Mouse (Mus musculus) retina, embryonic 14.5 days (tissue): ENCODE results near the gene Pdcd10.
A peak's percentile ranks its signal among the peaks of the same experiment; 100 is the strongest.

ENCODE experiments used
- DNase-seq: peaks from one replicate; pipeline ENCODE4 v3.0.0-alpha.2; 2015; ENCODE audit warnings: low spot score

Gene Pdcd10

DNA sequence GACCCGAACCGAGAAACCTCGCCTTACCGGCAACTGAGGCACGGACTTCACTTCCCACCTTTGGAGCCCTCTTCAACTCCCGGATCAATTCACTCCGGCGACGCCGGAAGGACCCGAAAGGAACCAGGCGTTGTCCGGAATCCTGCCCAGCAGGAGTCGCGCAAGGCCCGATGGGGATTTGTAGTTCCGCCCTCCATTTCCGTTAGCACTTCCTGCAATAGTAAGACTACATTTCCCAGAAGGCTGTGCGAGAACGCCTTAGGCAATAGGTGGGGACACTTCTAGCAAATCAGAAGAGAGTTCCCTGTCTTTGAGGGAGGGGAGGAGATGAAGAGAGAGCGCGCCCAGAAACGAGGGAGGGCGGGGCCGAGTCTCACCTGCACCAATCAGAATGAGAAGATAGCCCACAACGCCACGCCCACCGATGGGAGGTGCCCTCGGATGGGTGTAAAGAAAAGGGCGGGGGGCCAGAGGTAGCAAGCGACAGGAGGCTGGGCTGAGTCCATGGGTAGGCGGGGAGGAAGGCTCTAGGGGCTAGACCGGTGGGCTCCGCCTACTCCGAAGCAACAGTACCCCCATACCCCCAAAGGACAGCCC is at the start of gene Pdcd10:
Pdcd10 (minus strand) TSS at position 162 of the 597 bp plus-strand sequence.
- DNase-seq: peak; percentile 100

DNA sequence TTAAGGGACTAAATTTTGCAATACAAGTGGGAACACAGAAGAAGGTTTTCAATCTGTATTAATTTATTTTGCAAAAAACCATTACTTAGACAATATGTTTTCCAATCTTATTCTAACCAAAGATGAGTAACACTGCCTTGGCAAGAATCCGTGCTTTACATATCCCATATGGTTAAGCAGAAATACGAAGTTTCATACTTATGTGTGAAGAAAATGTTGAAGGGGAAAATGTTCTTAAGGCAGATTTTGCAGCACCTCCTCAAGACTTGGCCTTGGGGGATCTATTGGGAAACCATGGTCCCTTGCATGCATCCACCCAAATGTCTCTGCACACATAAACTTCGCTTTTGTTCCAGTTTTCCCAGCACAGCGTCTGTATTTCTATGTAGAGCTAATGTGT is 28.2 kb upstream of the Pdcd10 start:
- DNase-seq: no peak

DNA sequence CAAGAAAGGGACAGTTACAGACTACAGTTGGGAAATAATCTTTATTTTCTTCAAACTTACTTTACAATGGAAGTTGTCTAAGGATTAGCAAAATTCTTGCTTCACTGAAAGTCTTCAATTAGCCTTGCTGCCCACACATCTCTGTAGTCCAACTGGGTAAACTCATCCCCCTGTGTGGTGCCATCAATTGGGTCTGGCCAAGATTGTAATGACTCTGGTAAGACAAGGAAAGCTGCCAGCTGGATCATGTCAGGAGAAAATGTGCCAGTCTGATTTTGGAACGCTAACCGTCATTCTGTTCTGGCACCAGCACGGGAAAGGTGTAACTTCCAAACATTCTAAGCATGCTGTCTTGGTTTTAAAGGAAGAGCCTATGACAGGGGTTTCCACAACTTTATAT is 26.6 kb upstream of the Pdcd10 start:
- DNase-seq: no peak

DNA sequence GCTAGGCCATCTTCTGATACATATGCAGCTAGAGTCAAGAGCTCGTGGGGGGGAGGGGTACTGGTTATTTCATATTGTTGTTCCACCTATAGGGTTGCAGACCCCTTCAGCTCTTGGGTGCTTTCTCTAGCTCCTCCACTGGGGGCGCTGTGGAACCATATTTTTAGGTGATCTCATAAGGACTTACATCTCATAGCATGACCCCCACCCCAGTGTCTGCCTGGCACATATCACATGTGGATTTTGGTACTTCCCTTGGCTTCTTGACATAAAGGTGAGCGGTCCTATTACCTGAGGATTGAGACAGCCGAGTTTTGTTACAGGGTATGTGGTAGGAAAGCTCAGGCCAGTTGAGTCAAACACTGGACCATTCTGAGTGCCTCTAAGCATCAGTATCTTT is 22.7 kb upstream of the Pdcd10 start:
- peak; percentile 32 for DNase-seq

DNA sequence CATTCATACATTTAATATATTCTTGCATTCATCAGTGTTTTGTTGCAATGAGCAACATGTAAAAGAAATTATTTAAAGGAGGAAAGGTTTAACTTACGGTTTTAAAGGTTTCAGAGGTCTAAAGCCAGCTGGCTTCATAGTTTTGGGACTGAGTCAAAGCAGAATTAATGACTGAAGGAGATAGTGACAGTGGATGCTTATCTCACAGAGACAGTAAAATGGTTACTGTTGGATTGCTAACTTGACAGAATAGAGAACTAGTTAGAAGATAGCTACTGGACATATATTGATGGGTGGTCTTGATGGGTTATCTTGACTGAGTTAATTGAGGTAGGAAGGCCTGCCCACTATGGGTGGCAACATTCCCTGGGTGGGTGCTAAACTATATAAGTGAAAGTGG is 18.9 kb upstream of the Pdcd10 start:
- DNase-seq: no peak

DNA sequence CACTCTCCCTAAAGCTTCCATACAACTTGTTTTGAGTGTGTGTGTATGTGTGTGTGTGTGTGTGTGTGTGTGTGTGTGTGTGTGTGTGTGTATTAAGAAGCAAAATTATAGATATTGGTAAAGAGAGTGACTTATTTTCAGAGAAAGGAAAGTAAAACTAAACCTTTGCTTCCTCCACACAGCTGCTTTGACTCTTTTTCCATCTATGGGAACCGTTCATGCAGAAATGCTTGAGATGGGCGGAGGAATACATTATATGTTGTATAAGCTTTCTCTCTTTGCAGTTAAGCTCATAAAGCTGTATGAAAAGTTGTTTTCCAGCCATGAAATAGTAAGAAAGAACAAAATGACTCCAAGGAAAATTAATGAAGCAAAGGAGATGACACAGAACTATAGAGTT is 17.4 kb upstream of the Pdcd10 start:
- DNase-seq: no peak

DNA sequence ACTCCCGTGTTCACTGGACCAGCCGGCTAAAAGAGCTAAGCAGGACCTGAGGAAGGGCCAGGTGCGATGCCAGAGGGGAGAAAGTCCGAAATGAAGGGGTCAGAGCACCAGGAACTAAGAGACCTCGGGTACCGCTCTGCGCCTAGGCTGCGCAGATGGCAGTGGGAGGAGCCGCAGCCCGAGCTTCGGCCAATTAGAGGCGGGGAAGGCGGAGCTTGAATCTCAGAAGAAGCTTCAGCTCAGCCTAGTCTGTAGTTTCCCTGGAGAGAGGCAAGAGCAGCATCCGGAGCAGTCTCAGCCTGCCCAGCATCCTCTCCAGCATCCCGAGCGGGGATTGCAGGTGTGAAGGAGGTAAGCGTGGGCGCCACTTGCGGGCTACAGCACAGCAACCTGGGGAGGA is 636 bp upstream of the Pdcd10 start, which contains the start of gene Serpini1:
Serpini1 (plus strand) TSS at position 256 of the 400 bp plus-strand sequence.
- peak; percentile 93 for DNase-seq

DNA sequence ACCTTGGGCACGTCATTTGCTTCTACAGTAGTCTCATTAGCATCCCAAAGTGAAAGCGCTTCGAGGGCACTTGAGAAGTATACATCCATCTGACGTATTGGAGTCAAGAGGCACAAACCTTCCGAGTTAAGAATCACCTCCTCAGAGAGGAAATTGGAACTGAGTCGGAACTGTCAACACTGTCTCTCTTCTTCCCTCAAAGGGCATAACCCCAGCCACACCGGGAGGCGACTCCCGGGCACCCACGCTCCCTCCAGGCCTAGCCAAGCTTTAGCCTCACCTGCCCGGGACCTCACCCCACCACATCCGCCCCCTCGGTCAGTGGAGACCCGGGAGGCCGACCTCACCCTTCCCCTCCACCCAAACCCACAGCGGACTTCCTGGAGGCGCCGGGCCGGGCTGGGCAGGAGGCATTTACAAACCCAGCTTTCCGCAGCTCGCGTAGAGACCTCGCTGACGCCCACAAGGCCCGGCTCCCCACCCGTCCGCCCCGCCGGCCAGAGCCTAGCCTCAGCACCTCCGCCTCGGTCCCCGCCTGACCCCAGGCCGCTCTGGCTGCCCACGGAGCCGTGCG is 448 bp downstream of the Pdcd10 start:
- DNase-seq: peak; percentile 43

DNA sequence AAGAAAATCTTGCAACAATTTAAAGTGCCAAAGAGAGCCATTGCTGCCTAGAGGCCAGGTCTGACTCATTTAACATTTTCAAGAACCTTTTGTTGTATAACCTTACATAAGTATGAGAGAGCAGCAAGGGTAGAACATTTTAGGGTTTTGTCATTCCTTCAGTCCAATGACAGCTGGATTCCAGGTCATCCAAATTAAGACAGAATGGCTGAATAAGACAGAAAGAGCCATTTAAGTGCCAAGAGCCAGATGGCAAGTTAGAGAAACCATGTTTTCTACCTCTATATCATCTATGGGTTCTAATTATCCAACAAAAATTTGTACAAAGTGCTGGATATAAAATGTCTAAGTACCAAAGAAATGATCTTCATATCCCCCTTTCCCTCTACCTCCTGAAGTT is 5.4 kb downstream of the Pdcd10 start:
- no peak for DNase-seq

DNA sequence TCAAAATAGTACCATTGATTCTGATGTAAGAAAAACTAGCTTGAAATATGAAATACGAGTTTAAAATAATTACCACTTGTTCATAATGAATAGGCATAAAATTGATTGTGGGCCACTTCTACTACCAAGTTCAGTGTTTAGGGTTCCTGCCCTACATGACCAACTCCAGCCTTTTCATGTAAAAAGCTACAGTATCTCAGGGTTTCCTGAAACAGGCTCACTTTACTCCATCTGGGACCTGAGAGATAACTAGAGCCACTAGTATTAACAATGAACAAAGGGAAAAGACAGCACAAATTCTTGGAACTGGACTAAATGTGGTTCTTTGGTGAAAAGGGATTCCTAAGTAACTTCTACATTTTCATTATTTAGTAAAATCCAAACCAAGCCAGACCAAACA is 12.4 kb downstream of the Pdcd10 start:
- DNase-seq: no peak

DNA sequence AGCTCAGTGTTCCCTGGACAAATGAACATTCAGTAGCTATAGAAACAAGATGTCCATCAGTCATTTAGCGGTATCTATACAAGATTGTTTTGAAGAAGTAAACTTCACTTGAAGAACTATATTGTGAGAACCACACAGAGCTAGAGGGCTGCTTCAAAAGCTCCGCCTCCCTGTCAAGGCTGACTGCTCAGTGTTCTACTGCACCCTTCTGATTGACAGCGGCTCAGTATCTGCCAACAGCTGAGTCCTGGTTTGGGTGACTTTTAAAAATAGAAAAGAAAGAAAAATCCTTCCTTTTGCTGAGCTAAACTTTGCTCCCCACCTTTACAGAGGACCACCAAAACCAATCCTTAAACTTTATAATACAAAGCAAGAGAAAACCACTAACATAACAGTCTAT is 13.8 kb downstream of the Pdcd10 start:
- DNase-seq: no peak

DNA sequence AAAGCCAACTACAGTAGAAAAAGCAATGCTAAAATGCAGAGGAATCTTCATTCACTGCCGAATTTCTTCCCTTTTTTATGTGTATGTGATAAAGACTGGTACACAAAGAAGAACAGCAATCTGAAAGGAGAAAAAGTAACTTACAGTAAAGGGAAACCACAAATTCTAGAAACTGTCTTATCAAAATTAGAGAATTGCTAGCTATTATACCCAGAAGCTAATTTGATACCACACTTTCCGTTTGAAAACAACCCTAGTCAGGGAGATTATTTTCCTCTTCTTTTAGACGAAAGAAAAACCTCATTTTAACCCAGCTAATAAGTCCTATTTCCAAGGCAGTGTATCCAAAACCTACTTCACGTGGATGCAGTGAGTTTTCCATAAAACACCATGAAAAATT is 15.4 kb downstream of the Pdcd10 start:
- DNase-seq: no peak

DNA sequence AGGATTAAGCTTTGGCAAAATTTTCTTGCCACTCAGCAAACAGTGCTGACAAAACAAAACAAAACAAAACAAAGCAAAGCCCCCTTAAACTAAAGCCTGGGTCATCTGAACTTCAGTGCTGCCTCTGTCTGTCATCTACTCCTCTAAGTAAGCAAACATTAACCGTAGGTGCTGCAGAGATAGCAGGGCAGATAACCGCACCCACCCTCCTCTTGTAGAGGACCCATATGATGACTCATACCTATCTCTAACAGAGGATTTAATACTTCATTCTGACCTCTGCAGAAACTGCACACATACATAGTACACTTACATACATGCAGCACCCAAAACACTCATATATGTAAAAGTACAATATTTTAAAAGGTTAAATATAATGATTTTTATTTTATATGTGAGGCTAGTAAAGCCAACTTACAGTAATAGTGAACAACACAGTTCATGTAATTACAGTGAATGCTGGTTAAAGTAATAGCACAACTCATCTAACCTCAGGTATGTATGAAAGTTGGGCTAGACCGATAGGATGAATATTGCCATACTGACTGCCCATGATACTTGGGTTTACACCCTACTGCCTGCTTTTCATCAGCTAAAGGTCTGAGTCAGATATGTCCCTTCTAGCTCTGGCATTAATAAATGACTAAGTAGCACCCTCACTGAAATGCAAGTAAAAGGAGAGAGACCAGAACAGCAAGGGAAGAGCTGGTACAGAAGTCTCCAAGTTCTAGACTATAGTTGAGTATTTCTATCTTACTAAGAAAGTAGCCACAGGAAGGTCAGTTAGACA is 22.4 kb downstream of the Pdcd10 start:
- DNase-seq: no peak

DNA sequence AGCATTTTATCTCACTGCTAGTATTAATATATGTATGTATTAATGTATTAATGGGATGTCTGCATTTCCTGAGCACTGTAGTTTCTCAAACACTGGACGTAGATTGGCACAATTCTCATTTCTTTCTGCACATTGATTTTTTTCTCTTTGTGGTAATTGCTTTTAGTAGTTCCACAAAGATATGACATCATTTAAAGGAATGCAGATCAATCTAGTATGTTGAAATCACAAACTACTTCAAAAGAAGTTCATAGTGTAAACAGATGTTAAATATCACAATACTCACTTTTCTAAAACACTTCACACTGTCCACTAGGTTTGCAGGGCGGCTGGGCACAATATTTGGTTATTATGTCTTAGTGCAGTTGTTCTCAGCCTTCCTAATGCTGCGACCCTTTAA is 25.6 kb downstream of the Pdcd10 start:
- DNase-seq: no peak

DNA sequence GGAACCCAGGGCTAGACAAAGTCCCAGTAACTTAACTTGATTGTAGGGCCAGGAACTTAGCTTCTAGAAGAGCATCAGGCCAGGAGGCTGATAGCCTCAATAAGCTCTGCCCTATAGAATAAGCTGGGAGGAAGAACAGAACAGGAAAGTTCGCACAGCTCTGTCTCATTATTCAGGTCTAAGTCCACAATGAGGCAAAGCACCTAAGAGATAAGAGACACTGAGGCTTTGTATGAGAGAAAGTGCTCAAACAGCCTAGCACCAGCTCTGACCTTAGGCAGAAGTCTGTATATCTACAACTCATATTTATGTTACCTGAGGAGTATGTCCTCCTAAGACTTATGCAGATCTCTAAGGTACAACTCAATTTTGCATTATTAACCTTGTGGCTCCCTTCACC is 34.1 kb downstream of the Pdcd10 start:
- no peak for DNase-seq

DNA sequence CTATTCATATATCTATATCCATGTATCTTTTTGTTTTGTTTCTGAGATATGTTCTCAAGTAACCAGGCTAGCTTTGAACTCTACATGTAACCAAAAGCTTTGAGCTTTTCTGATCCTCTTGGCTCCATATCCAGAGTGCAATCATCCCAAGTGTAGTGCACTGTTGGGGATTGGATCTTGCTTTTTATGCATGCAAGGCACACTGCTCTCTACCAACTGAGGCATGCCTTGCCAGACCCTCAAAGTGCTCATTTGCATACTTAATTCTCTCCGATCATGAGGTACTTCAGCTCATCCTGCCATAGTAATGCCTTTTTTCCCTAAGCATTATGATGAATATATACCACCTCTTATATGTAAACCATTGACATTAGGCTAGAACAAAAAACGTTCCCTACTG is 35.3 kb downstream of the Pdcd10 start:
- no peak for DNase-seq

DNA sequence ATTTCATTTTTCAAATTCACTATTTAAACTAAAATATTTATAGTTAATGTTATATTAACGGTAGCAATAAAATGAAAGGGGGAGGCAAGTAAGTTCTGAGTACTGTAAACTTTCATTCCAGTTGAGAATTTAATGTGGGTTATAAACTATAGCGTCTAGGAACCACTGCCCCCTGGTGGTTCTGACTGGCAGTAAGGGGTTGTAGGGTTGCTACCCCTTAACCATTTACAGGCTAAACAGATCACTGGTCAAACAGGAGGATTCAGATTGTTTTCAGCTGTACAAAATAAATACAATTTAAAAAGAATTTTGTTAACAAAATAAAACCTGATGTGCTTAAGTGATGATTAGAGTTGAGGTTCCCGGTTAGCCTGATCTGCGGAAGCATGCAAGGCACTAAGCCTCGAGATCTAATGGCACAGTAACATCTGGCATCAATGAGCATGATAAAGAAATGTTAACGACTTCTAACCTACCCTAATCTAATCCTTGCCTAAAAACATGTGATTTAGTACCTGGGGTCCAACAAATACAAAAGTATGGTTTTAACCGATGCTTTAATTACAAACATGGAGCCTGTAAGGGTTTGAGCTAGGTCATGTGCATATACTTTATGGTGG is 38.9 kb downstream of the Pdcd10 start:
- DNase-seq: peak; percentile 69

DNA sequence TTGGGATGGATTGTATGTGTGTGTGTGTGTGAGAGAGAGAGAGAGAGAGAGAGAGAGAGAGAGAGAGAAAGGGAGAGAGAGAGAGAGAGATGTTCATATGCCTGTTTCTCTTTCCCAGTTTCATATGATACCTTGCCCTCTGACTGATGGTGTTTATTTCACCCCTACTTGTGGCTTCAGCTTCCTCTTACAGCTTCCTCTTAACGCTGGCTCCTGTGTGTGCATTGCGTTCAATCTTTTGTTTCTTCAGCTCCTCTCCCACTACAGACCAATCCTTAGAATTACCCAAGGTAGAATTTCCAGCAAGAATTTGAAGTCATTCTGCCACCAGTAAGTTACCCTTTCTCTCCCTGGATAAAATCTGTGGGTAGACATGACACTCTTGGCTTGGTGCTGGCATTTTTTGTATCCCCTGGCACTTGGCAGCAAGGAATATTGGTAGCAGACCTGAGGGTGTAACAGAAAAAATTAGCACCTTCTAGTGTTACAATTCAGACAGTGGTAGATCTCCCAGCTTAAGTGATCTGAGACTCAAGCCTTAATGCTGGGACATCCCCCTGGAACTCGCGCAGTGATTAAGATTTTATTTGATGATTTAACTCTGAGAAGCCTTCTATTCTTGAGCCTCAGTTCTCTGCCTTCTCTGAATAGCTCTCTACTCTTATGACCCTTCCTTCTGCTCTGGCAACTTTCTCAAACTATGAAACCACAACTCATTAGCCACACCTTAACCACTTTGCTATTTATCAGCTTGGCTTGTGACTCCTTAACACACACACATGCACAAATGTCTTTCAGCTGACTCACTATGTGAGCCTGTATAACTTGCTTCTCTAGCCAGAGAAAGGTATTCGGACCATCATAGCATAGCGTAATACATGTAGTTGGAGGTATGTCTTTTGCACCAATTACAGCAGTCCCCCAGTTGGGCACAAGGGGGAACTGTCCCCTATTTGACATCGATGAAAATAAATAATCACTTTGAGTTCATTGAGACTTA is 57.4 kb downstream of the Pdcd10 start:
- no peak for DNase-seq

DNA sequence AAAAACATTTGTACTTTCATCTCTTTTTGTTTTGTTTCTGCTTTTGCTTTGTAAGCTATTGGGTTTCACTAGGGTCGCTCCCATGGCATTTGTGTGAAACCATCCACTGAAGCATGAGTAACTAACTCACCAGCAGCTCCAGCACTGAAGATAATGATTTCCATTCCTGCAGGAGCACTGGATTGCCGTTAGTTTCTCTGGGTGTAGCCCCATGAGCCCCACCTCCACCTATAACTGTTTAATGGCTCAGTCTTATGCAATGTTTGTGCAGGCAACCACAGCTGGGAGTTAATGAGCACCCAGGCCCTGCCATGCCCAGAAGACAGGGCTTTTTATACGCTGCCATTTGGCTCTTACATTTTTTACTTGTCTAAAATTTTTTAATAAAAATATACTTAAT is 63.7 kb downstream of the Pdcd10 start:
- no peak for DNase-seq

DNA sequence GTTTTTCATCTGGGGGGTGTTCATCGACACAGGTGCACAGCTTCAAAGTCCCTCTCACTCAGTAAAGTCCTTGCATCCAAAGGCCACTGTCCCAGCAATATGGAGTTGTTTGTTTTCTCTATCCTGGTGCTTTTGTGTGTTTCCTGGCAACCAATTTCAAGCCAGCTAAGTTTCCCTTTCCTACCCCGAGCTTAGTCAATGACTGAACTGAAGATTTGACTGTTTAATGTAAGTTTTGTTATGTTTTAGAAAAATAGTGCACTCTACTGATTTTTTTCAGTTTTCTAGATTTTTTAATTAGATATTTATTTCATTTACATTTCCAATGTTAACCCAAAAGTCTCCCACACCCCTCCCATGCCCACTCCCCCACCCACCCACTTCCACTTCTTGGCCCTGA is 74.6 kb downstream of the Pdcd10 start, which contains the start of gene Wdr49:
Wdr49 (minus strand) TSS at position 101 of the 400 bp plus-strand sequence.
- no peak for DNase-seq

DNA sequence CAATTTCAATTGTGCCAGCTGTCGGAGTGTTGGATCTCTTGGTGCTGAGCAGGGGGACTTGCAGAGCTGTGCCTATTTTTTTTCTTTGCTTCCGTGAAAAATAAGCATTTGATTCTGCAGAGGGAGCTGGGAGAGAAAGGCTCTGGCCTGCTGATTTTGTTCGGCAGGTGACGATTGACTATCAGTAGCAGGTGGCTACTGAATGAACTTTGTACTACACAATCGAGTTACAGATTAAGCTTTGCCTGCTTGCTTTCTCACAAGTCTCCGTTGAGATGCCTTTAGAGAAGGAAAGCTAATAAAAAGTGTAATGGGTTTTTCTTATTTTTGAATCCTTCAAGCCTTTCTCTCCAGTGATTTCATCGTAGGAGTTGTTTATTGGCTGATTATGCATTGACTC is 81.5 kb downstream of the Pdcd10 start:
- no peak for DNase-seq

DNA sequence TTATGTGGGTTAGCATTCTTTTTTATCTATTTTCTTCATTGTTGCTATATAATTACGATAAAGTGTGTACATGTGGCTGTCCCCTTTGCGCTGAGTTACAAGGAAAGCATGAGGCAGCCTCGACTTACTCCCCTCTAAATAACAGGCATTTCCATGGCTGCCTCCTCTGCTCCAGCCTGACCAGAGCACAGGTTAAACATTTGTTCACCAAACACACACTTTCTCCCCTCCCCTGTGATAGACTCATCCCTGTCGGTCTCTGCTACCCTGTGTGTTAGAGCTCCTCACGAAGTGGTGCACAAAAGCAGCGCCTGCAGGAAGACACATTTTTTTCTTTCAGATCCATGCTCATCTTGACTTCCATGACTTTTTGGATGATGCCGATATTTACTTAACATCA is 82.0 kb downstream of the Pdcd10 start:
- no peak for DNase-seq
